Mouse (Mus musculus): ENCODE results near the gene S100a3. TPM values are rescaled to one million over a fixed set of nuclear protein-coding genes. Genes with fewer than 3 reads are reported as not detected.

The S100a3 gene
- polyA plus RNA-seq, 1 experiment, result 0.46 TPM

DNA sequence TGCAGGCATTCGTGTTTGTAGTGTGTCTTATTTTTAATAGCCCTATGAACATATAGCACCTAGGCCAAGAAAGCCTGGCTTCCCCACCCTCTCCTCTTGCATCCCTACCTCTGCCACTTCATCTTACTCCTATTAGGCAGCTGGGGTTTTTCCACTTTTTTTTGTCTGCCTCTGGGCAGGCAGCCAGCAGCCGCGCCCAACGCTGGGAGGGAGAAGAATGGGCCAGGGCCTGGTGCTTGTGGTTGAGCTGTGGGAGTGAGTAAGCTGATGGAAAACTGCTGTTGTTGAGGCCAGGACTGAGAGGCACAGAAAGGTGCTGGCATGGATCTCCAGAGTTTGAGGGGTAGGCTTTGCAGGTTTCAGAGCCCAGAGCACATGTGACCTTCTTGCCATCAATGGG is 44.0 kb downstream of the S100a3 start:
- WGBS, result 30% methylated on average over 4 of the region's 4 CpGs
- no peak overlapping the region for H3K27ac ChIP-seq (ENCODE audit: insufficient read depth, low read length)
- peaks cover 11% of the 10 kb centered on the region; the same call in 1 of the 2 replicates for H3K4me1 ChIP-seq (ENCODE audit: control insufficient read depth, insufficient read depth, insufficient read length)
- H3K36me3 ChIP-seq (ENCODE audit: control insufficient read depth, insufficient read depth, low read length), result no peaks in the 10 kb centered on the region
- TF ChIP-seq POLR2A (IDR thresholded peaks at IDR 0.05; ENCODE audit: low read depth, low read length) (no peak), CTCF (IDR thresholded peaks at IDR 0.05; ENCODE audit: extremely low read depth, insufficient read depth, insufficient read length, insufficient replicate concordance) (no peak)
- no peaks in the 10 kb centered on the region for H3K27me3 ChIP-seq (ENCODE audit: control insufficient read depth, insufficient read depth, low read length)
- DNase-seq (ENCODE audit: low read depth in 1 of 2, low spot score in 2 of 2), result no peak
- 0 out of 2 replicates have a peak overlapping the region, but pooled peaks have one; percentile 1 for H3K4me3 ChIP-seq (ENCODE audit: extremely low read depth, insufficient read depth, insufficient read length)

DNA sequence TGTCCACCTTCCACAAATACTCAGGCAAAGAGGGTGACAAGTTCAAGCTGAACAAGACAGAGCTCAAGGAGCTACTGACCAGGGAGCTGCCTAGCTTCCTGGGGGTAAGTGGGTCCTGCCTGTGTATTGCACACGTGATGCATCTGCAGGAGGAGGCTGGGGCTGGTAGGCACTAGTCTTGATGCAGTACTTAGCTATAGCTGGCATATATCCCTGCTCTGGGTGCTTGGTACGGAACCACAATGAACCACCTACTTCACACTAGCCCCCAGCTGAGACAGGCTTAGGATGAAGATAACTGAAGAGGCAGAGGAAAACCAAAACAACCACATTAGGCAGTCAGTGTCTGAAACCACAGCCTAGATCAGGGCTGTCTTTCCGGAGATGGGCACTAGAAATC is 44.7 kb downstream of the S100a3 start:
- H3K36me3 ChIP-seq (ENCODE audit: control insufficient read depth, insufficient read depth, low read length), result no peaks in the 10 kb centered on the region
- TF ChIP-seq CTCF (IDR thresholded peaks at IDR 0.05; ENCODE audit: extremely low read depth, insufficient read depth, insufficient read length, insufficient replicate concordance), result no peak
- no peak for TF ChIP-seq POLR2A (IDR thresholded peaks at IDR 0.05; ENCODE audit: low read depth, low read length)
- peaks cover 11% of the 10 kb centered on the region; the same call in 1 of the 2 replicates for H3K4me1 ChIP-seq (ENCODE audit: control insufficient read depth, insufficient read depth, insufficient read length)
- H3K27me3 ChIP-seq (ENCODE audit: control insufficient read depth, insufficient read depth, low read length), result no peaks in the 10 kb centered on the region
- 23% methylated on average over 3 of the region's 3 CpGs for WGBS
- no peak for DNase-seq (ENCODE audit: low read depth in 1 of 2, low spot score in 2 of 2)
- H3K4me3 ChIP-seq (ENCODE audit: extremely low read depth, insufficient read depth, insufficient read length), result no peak overlapping the region
- H3K27ac ChIP-seq (ENCODE audit: insufficient read depth, low read length), result no peak overlapping the region

DNA sequence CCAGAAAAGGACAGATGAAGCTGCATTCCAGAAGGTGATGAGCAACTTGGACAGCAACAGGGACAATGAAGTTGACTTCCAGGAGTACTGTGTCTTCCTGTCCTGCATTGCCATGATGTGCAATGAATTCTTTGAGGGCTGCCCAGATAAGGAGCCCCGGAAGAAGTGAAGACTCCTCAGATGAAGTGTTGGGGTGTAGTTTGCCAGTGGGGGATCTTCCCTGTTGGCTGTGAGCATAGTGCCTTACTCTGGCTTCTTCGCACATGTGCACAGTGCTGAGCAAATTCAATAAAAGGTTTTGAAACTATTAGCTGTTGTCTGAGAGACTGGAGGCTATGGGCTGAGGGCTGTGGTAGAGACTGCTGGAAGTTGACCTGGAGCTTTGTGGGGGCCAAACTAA is 45.4 kb downstream of the S100a3 start:
- no peak overlapping the region for H3K4me3 ChIP-seq (ENCODE audit: extremely low read depth, insufficient read depth, insufficient read length)
- H3K36me3 ChIP-seq (ENCODE audit: control insufficient read depth, insufficient read depth, low read length), result no peaks in the 10 kb centered on the region
- no peak for DNase-seq (ENCODE audit: low read depth in 1 of 2, low spot score in 2 of 2)
- WGBS, result 75% methylated on average over 2 of the region's 2 CpGs
- H3K27me3 ChIP-seq (ENCODE audit: control insufficient read depth, insufficient read depth, low read length), result no peaks in the 10 kb centered on the region
- no peak overlapping the region for H3K27ac ChIP-seq (ENCODE audit: insufficient read depth, low read length)
- peaks cover 11% of the 10 kb centered on the region; the same call in 1 of the 2 replicates for H3K4me1 ChIP-seq (ENCODE audit: control insufficient read depth, insufficient read depth, insufficient read length)
- no peak for TF ChIP-seq CTCF (IDR thresholded peaks at IDR 0.05; ENCODE audit: extremely low read depth, insufficient read depth, insufficient read length, insufficient replicate concordance)
- no peak for TF ChIP-seq POLR2A (IDR thresholded peaks at IDR 0.05; ENCODE audit: low read depth, low read length)

DNA sequence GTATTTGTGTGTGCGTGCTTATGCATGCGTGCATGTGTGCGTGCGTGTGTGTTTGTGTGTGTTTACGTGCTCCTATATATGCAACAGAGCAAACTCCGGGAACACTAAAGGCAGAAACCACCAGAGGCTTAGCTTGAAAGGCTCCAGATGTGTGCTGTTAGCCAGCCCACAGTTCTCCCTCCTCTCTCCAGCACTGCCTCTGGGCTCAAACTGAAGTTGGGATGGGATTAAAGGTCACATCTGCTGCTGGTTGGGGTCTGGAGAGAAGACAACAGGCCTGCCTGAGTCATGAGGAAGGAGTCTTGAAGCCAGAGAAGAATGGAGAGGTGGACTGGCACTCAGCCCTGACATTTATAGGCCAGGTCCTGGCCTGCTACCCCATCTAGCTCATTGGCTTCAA is 45.8 kb downstream of the S100a3 start:
- Histone ChIP-seq H3K4me3 (ENCODE audit: extremely low read depth, insufficient read depth, insufficient read length) (no peak overlapping the region), H3K27ac (ENCODE audit: insufficient read depth, low read length) (no peak overlapping the region), H3K36me3 (ENCODE audit: control insufficient read depth, insufficient read depth, low read length) (no peaks in the 10 kb centered on the region), H3K27me3 (ENCODE audit: control insufficient read depth, insufficient read depth, low read length) (no peaks in the 10 kb centered on the region), H3K4me1 (ENCODE audit: control insufficient read depth, insufficient read depth, insufficient read length) (peaks cover 11% of the 10 kb centered on the region; the same call in 1 of the 2 replicates)
- no peak for DNase-seq (ENCODE audit: low read depth in 1 of 2, low spot score in 2 of 2)
- TF ChIP-seq POLR2A (IDR thresholded peaks at IDR 0.05; ENCODE audit: low read depth, low read length), result no peak
- no peak for TF ChIP-seq CTCF (IDR thresholded peaks at IDR 0.05; ENCODE audit: extremely low read depth, insufficient read depth, insufficient read length, insufficient replicate concordance)
- 90% methylated on average over 6 of the region's 6 CpGs for WGBS

DNA sequence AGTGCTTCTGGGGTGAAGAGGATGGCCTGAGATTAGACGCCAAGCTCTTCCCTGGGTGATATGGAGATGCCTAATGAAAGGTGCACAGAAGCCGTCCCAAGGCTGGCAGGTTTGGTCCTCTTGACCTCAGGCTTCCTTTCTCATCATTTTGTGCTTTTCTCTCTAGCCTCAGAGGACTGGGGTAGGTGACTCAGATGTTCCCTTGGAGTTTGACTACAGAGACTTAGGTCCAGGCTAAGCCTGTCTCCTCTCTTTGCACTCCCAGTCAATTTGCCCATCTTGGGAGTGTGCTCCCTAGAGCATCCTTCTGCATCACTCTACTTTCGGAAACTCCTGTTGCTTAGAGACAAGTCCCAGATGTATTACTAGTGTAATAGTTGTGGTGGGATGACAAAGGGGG is 47.0 kb downstream of the S100a3 start:
- WGBS, result 94% methylated on average over 3 of the region's 3 CpGs
- H3K4me3 ChIP-seq (ENCODE audit: extremely low read depth, insufficient read depth, insufficient read length), result no peak overlapping the region
- H3K27me3 ChIP-seq (ENCODE audit: control insufficient read depth, insufficient read depth, low read length), result no peaks in the 10 kb centered on the region
- H3K27ac ChIP-seq (ENCODE audit: insufficient read depth, low read length), result no peak overlapping the region
- no peaks in the 10 kb centered on the region for H3K36me3 ChIP-seq (ENCODE audit: control insufficient read depth, insufficient read depth, low read length)
- no peak for DNase-seq (ENCODE audit: low read depth in 1 of 2, low spot score in 2 of 2)
- H3K4me1 ChIP-seq (ENCODE audit: control insufficient read depth, insufficient read depth, insufficient read length), result peaks cover 17% of the 10 kb centered on the region; the same call in 1 of the 2 replicates
- no peak for TF ChIP-seq POLR2A (IDR thresholded peaks at IDR 0.05; ENCODE audit: low read depth, low read length)
- TF ChIP-seq CTCF (IDR thresholded peaks at IDR 0.05; ENCODE audit: extremely low read depth, insufficient read depth, insufficient read length, insufficient replicate concordance), result no peak

DNA sequence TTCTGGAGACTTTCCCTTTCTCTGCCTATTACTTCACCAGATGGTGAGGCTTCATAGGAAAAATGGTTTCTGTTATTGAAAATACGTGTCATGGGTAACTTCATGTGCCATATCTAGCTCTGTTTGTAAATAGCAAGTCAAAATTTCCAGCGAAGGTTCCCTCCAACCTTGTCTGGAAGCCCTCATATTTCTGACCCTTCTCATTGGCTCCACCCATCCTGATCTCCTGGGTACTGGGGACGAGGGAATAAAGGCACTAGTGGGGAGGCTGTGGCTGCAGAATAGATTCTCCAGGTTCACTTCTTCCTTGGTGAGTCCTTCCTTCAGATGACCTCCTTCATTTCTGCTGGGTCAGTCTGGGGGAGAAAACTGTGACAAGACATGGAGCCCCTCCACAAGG is 47.8 kb downstream of the S100a3 start, which contains the start of gene S100a5:
Gene S100a5, plus strand, starts transcription at position 301 of the 400 bp plus-strand sequence.
- TF ChIP-seq CTCF (IDR thresholded peaks at IDR 0.05; ENCODE audit: extremely low read depth, insufficient read depth, insufficient read length, insufficient replicate concordance) (no peak), POLR2A (IDR thresholded peaks at IDR 0.05; ENCODE audit: low read depth, low read length) (no peak)
- Histone ChIP-seq H3K27me3 (ENCODE audit: control insufficient read depth, insufficient read depth, low read length) (no peaks in the 10 kb centered on the region), H3K27ac (ENCODE audit: insufficient read depth, low read length) (0 out of 2 replicates have a peak within 1 kb of the TSS, but pooled peaks have one; percentile 5), H3K4me3 (ENCODE audit: extremely low read depth, insufficient read depth, insufficient read length) (no peak within 1 kb of the TSS), H3K36me3 (ENCODE audit: control insufficient read depth, insufficient read depth, low read length) (no peaks in the 10 kb centered on the region), H3K4me1 (ENCODE audit: control insufficient read depth, insufficient read depth, insufficient read length) (peaks cover 18% of the 10 kb centered on the region; the same call in 1 of the 2 replicates)
- DNase-seq (ENCODE audit: low read depth in 1 of 2, low spot score in 2 of 2), result no peak
- 67% methylated on average over 3 of the region's 3 CpGs for WGBS

DNA sequence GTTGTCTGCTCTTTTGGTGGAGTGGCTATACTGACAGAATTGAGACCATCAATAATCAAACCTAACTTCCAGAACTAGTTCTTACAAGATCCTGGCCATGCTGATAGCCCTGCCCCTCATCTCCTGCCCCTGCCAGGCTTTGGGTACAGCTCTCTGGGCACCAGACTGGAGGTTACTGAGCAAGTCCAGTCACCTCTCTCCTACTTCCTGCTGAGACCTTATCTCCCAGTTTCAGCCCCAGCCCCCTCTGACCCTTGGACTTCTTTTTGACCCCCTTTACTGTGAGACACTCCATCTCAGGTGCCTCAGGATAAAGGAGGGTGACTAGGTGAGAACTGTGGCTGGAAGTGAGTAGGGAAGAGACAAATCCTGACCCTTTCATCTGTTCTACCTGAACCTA is 48.7 kb downstream of the S100a3 start:
- Histone ChIP-seq H3K4me1 (ENCODE audit: control insufficient read depth, insufficient read depth, insufficient read length) (peaks cover 21% of the 10 kb centered on the region; the same call in 1 of the 2 replicates), H3K27me3 (ENCODE audit: control insufficient read depth, insufficient read depth, low read length) (no peaks in the 10 kb centered on the region), H3K4me3 (ENCODE audit: extremely low read depth, insufficient read depth, insufficient read length) (no peak overlapping the region), H3K36me3 (ENCODE audit: control insufficient read depth, insufficient read depth, low read length) (no peaks in the 10 kb centered on the region), H3K27ac (ENCODE audit: insufficient read depth, low read length) (0 out of 2 replicates have a peak overlapping the region, but pooled peaks have one; percentile 5)
- DNase-seq (ENCODE audit: low read depth in 1 of 2, low spot score in 2 of 2), result no peak
- TF ChIP-seq POLR2A (IDR thresholded peaks at IDR 0.05; ENCODE audit: low read depth, low read length), result no peak
- TF ChIP-seq CTCF (IDR thresholded peaks at IDR 0.05; ENCODE audit: extremely low read depth, insufficient read depth, insufficient read length, insufficient replicate concordance), result no peak

Measured in spleen, adult 2 months (tissue).